Mouse (Mus musculus) liver, embryonic 14.5 days (tissue): Measurements from ENCODE around the gene Bcl2l15.

Source experiments
- CTCF ChIP-seq: IDR thresholded peaks from 2 replicates; pipeline ENCODE4 v1.5.1; 2016; ENCODE audit warnings: antibody characterized with exemption, low read depth, control low read depth
- EP300 ChIP-seq: IDR thresholded peaks from 2 replicates; pipeline ENCODE4 v1.6.1; 2016; ENCODE audit warnings: antibody characterized with exemption, low read depth

DNA sequence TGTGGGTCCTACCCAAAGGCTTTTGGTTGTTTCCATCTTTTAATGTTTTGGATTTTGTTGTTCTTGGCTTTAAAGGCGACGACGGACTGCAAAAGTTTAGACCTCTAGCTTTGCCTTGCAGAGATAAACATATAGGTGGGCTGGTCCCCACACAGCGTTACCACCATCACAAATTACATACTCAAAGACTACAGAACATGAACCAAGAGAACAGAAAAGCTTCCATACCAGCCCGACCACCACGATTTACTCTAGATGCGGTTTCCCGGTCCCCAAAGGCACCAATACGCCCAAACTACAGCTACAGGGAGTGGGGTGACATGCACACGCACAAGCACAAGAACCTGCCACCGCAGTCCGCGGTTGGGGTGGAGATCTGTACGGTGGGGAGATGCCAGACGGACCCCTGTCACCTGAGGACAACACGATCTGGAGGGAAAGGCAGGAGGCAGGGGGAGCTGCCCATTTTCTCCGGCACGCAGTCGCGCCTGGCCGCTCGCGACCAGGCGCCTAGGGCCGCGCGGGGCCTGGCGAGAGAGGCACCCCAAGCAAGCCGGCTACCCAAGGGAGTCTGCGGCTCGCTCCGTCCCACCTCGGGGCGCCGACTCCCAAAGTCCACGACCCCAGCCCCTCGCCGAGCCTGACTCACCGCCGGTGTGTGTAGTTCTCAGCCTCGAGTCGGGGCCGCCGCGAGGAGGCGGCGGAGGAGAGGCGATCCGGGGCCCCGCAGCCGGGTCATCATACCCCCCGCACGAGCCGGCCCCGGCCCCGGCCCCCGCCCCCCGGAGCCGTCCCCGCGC lies 41.9 kb upstream of the Bcl2l15 start:
- TF ChIP-seq CTCF (no peak), EP300 (no peak)
